Mouse (Mus musculus) frontal cortex, postnatal 14 days (tissue): ENCODE results near the gene Kcnn1.
"Not testable (repeated sequence)": the region's sequence is repeated elsewhere in the genome, so short reads cannot be mapped to it uniquely, and the experiment has no call there.

Experiments used
- DNase-seq, 2 experiments: peaks; one replicate each; pipeline ENCODE4 v3.0.0; 2022; ENCODE audit warnings: low spot score in 2 of 2

The Kcnn1 gene

GRCm38 (mm10) chr8:70862824-70863641 is at the start of gene Kcnn1:
Kcnn1 (minus strand) TSS chr8:70863258.
- DNase-seq, result no peak

DNA sequence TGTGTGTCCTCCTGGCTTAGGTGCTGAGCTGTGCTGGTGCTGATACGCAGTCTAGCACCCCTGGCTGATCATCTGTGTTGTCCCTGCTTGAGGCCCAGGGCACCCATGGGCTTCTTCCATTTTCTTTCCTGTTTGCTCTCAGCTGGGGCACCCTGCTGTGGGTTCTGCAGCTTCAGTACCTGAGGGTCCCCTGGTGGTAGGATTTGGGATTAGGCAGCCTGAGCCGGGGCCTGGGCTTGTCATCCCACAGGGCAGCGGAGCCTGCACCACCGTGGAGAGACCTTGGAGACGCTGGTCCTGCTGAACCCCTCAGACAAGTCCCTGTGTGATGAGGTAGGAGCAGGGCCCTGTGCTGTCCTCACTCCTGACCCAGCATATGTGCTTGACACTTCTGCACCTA is 48.5 kb upstream of the Kcnn1 start:
- no peak for DNase-seq

- DNase-seq, result no peak
Measured at GRCm38 (mm10) chr8:70907518-70907917, 44.5 kb upstream of the Kcnn1 start.

DNA sequence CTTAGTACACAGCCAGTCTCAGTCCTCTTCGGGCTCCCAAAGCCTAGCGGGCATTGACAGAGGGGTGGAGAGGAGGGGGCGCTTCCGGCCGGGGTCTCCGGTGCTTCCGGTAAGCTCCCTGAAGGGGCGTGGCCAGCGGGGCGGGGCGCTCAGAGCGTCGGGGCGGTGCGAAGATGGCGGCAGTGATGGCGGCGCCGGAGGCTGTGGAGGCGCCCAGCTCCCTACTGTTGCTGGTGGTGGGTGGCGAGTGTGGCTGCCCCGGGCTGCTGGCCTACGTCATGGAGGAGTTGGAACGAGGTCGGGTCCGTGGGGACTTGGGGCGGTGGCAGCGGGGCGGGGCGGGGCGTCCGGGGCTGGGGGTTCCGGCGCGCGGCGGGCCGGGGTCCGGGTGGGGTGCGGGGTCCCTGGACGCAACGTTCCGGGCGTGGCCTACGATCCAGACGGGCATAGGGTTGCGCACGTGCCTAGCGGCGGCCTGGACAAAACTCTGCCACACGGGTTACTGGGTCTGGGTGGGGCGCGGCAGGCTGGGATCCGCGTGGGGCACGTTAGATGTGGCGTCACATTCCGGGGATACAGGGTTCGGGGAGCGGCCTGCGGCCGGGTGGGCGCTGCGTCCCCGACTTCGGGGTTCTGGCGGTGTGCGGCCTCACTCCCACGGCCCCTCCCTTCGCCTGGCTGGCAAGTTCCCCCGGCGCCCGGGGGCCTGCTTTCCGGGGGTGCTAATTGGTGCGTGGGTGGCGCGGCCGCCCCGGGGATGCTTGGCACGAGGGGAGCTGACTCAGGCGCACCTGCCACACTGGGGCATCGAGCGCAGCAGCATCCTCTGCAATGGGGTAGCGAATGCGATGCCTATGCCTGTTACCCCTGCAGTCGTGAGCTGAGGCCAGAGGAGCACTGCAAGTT is 43.0 kb upstream of the Kcnn1 start, which contains the start of gene Map1s:
Gene Map1s (plus strand): TSS at position 102 of the 906 bp plus-strand sequence.
- peak; percentile 73 to 80 for DNase-seq

DNA sequence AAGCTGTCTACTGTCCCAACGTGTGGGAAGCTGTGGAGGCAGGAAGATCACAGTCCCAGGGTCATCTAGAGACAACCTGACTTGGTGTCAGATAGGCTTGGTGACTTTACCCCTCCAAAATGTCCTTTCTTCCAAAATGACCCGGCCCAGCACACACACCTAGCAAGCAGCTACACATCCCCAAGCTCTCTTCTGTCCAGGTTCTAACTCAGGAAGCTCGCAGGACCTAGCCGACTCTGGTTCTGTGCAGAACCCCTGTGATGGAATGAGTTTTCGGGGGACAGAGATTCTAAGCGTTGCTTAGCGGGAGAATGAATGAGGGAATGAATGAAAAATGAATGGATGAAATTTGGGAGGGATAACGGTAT is 42.4 kb upstream of the Kcnn1 start:
- DNase-seq, result no peak

DNA sequence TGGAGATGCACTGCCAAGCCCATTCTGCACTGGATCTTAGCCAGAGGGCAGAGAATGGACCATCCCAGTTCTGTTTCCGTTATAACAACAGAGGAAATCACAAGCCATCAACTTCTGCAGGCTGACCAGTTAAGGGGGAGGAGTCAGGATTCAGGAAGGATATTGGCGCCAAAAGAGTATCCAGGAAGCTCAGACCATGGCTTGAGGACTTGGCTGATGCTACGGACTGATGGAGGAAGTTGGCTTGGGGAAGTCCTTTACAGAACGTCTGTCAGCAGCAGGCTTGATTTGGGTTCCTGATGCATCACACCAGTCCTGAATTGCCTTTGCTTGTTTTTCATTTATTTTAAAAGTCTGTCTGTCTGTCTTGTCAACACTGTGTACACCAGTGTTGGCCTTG is 41.5 kb upstream of the Kcnn1 start:
- DNase-seq, result no peak

DNA sequence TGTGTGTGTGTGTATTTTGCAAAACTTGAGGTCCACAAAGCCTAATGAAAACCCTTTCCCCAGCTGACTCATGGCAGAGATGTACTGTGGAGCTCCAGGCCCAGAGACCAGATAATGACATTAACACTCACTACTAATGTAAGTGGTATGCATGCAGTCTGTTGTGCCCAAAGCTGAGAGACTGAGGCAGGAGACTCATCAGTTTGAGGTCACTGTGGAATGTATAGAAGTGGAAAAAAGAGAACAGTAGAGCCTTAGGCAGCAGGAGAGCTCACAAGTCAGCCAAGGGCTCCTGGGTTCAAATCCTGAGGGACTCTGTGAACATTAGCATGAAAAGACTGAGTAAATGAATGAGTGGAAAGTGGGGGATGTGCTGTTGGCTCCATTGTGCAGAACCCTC is 40.5 kb upstream of the Kcnn1 start:
- DNase-seq, result no peak

DNA sequence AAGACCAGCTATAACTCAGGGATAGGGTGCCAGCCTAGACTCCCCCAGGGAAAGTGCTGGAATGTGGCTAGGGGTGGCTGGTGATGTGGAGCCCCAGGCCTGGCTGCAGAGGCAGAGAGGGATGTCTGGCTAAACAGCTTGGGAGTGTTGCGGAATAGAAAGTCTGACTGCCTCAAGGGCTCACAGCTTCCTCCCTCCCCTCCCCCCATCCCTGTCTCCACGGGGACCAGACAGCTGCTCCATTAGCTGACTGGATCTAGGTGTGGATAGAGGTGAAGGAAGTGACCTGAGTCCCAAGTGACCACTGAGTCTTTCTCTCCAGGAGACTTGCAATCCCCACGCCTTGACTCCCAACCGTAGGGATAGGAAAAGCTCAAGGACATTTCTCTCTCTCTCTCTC is 40.1 kb upstream of the Kcnn1 start:
- DNase-seq, result no peak

- DNase-seq, result no peak
Measured at GRCm38 (mm10) chr8:70902211-70902610, 39.2 kb upstream of the Kcnn1 start.

GRCm38 (mm10) chr8:70900872-70901387 is 37.9 kb upstream of the Kcnn1 start:
- DNase-seq, result no peak

- no peak for DNase-seq
Measured at GRCm38 (mm10) chr8:70899226-70899625, 36.2 kb upstream of the Kcnn1 start.

DNA sequence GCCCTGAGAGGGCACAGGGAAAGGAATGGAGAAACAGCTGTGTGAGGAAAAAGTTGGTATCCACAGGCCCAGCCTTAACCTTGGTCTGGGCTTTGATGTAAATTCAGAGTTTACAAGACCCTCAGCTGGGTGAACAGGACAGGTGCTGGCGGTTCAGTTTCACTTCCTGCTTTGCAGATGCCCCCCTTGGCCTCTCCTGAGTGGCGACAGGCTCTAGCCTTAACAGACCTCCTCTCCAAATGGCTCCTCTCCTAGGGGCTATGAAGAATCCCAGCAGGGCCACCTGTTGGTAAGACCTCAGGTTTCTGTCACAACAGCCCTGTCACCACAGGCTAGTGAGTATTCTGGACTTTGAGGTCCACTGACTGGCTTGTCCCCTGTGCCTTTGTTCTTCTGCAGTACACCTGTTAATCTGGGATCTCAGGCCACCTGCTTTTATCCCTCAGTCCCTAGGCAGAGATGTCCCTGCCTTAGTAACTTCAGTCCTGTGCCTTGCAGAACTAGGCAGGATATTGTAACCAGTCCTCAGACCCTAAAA is 35.7 kb upstream of the Kcnn1 start:
- no peak for DNase-seq

- DNase-seq, result peak; percentile 73 to 83
Measured at GRCm38 (mm10) chr8:70897681-70898413, 34.8 kb upstream of the Kcnn1 start.

GRCm38 (mm10) chr8:70897021-70897680 is 34.1 kb upstream of the Kcnn1 start, which contains the start of gene Rpl18a:
Rpl18a (minus strand) TSS chr8:70897412.
- DNase-seq, result peak; percentile 93 to 97

GRCm38 (mm10) chr8:70896316-70897020 is 33.4 kb upstream of the Kcnn1 start:
- DNase-seq, result no peak

DNA sequence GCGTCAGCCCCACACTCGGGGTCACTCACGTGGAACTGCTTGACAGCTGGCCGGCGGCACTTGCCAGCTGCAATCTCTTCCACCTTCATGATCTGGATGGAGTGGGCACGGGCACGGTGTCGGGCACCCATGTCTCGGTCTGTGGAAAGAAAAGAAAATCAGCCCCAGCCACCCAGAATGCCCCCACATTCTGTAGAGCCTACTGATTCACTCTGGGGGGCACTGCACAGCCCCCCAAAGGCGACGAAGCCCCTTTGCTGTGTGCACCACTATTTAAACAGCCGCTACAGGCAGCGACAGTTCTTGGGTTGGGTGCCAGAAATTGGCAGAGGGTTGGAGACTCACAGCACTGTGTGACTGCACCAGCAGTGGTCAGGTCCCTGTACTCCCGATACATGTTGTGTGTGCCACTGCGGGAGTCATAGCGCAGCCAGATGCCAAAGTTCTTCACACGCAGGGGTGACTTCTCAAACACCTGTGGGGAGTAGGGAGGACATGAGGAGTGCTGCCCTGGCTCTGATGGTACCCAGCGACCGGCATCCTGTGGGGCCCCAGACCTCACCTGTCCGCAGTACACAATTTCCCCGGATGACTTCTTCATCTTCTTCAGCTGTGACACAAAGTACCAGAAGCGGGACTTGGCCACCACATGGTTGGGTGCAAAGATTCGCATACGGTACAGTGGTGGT is 32.7 kb upstream of the Kcnn1 start:
- DNase-seq, result not testable (repeated sequence)

DNA sequence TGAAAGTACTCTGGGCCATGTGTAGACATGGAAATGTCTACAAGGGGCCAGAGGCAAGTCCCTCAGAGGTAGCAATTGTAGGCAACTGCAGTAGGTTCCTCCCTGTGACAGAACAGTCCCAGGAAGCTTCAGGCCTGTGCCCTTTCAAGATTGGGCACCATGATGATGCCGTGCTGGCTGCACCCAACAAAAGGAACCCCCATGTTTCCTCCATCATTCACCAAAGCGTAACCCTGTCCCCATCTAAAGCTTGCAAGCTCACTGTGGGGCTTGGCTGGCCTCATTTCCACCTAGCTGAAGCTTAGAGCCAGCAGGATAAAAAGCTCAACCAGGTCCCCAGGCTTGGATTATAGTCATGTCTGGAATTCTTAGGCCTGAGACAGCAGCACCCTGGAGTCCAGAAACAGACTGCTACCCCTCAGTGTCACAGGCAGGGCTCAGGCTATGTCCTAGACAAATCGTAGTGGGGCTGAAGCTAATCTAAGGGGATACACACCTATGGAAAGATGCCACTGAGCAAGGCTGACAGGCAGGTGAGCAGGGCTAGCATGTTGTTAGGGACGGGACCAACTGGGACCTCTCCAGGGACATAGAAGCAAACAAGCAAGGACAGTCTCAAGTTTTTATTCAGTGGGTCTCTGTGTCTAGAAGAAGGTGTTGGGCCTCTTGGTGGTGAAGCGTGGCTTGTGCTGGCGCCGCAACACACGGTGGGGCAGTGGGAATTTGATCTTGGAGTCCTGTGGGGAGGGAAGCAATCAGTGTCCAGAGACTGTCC is 31.9 kb upstream of the Kcnn1 start:
- no peak for DNase-seq

DNA sequence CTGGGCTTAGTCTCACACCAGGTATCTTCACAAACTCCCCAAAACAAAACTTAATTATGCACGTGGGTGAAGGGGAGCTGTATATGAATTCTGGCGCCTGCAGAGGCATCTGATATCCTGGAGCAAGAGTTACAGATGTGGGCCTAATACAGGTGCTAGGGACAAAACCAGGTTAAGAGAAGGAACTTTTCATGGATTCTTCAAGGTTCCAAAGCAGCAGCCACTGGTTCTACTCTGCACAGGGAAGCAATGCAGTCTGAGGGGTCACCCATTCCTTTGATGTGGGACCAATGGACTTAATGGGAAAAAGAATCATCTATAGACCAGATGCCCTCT is 31.3 kb upstream of the Kcnn1 start:
- DNase-seq, result no peak
